Mouse (Mus musculus) lung, adult 2 months (tissue): ENCODE data around the gene H2al1b.

Experiments used
- CTCF ChIP-seq: fragments of 200-500 bp; IDR thresholded peaks from 2 replicates; pipeline ENCODE4 v1.5.1; 2011; ENCODE audit warnings: mild to moderate bottlenecking, low read length, control low read depth; ENCODE audit not compliant: insufficient read depth
- POLR2A ChIP-seq: fragments of 200-500 bp; IDR thresholded peaks from 2 replicates; pipeline ENCODE4 v1.6.1; 2011; ENCODE audit warnings: low read depth, mild to moderate bottlenecking, control low read depth, low read length, borderline replicate concordance; ENCODE audit errors: extremely low read depth

- TF ChIP-seq POLR2A = no peak
- no peak for TF ChIP-seq CTCF
These were observed 44.5 kb downstream of the H2al1b start for GRCm38 (mm10) chrX:11346756-11347155.
